Mouse (Mus musculus): ENCODE measurements around the gene Prox2. TPM values are rescaled to one million over a fixed set of nuclear protein-coding genes. Genes with fewer than 3 reads are reported as not detected.

Gene Prox2
- total RNA-seq, 2 experiments from 2014 or later, result 1.0 to 1.2 TPM

DNA sequence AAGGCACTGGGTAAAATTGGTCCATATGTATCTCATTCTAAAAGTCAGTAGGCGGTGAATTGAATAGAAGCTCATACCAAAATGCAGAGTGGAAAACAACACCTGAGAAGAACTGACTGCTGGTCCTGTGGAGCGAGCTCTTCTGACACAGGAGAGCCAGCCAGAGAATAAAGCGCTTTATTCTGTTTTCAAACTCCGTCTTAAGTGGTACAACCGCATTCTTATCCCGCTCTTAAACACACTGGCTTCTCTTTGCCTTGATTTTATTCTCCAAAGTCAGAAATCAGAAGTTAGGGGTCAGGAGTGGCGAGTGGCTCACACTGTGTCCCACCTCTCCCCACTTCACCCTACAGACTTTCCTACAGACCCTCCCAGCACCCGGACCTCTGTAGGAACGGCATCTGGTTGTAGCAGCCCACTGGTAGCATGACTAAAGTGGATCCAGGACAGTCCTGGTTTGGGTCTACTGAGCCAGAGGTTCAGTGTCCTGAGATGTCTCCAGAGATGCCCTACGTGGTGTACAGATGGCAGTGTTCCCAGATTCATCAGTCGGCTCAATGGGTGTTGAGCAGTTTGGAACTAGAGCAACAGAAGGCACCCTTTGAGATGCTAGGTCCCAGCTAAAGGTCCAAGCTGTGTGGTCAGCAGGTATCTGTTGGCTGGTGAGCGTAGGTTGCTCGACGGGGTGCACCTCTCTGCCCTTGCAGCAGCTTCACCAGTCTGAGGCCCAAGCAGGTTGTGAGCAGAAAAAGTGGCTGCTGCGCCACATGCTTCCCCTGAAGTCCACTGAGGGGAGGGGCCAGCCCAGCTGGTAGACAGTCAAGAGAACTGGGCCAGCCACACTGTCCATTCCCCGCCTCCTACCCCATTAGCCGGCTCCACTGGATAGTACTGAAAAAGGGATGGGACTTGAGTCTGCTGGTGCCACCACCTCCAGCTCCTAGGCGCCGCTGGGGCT lies 25.2 kb upstream of the Prox2 start:
- intact Hi-C loops (cut with DNase I), result no loop called here
- DNase-seq (ENCODE audit: low spot score in 2 of 2), result no peak

DNA sequence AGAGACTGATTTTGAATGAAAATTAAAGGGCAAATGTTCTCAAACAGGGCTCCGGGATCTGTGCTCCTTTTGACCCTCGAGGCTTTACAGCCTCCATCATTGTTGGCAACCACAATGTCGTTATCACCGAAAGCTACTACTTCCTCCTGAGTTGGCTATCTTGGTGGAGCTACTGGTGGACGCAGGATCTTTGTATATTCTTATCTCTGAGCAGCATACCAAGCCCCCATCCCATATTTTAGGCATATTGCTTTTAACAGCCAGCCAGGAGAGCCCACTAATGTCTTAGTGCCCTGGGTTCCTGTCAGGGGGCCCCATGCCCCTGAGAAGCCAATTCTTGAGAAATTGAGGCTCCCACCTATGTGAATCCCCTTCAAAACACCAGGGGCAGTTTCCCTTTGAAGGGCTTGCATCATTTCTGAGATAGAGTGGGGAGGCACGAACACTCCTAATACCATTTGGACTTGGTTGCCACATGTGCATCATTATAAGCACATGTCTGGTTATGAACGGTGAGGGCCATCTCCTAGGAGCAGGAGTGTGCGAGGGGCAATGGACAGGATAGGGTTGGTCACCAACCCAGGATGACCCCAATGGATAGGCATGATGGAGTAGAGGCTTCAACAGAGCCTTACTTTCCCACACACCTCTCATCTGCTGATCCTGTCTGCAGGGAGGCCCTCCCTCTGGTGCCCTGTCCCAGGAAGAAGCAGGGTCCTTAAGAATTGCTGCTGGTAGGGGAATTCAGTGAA lies 23.7 kb upstream of the Prox2 start:
- intact Hi-C loops (cut with DNase I), result no loop called here
- DNase-seq (ENCODE audit: low spot score in 2 of 2), result no peak

DNA sequence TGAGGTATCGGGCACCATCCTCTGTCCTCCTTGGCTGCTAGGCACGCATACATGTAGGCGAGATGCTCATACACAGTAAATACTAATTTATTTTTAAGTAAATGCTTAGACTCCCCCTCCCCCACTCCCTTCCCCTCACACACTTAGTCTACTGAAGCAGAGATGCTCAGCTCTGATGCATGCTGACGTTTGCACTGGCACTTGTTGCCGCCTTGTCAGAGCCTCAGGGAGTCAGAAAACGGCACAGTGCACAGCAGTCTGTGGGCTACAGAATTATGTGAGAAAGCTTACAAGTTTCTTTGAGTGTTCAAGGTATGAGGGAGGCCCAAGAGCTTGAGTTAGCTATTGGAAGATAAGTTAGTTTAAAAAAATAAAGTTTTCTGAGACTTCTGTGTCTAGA lies 20.8 kb upstream of the Prox2 start:
- intact Hi-C loops (cut with DNase I), result no loop called here
- no peak for DNase-seq (ENCODE audit: low spot score in 2 of 2)

DNA sequence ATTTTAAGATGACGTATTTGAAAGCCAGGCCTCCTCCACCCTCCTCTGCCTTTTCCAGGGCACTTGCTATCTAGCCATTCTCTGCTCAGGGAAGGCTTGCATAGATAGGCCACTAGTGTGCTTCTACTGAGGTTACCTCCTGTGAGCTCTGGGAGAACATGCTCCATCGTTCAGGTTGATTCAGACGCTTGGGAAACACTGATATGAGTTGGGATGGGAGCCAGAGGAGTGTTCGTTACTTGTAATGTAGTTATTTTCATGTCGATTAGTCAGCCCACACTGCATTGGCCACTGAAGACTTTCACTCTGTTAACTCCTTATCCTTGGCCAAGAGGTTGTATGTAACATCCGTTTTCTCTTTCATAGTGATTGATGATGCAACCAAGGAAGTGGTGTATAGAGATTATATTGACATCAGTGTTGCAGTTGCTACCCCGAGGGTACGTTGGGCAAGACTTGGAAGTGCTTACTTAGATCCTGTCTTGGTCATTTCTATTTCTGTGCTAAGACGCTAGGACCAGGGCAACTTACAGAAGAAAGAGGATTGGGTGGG lies 18.9 kb upstream of the Prox2 start:
- intact Hi-C loops (cut with DNase I), result no loop called here
- DNase-seq (ENCODE audit: low spot score in 2 of 2), result no peak

DNA sequence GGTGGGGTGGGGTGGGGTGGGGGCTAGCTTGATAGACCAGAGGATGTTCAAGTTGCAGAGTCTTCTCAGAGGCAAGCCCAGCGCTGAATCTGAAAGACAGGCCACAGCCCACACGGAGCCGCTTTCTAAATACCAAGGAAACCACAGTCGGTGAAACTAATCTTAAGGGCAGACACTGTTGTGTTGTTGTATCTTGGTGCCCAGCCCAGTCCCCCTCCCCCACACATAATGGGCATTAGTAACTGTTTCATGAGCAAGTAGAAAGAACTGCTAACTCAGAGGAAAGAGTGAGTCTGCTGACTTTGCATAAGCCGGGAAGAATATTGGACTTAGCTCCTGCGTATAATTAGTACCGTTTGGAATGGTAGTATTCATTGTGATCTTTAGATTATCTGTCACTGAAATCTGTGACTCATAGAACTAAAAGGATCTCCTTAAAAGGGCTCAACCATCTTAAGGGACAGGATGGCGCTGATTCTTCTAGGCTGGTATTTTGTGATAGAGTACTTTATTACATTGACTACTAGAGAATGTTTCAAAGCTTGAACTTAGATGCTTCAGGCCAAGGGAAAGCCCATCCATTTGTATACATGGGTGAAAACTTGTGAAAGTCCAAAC lies 16.5 kb upstream of the Prox2 start:
- intact Hi-C loops (cut with DNase I), result no loop called here
- DNase-seq (ENCODE audit: low spot score in 2 of 2), result no peak

DNA sequence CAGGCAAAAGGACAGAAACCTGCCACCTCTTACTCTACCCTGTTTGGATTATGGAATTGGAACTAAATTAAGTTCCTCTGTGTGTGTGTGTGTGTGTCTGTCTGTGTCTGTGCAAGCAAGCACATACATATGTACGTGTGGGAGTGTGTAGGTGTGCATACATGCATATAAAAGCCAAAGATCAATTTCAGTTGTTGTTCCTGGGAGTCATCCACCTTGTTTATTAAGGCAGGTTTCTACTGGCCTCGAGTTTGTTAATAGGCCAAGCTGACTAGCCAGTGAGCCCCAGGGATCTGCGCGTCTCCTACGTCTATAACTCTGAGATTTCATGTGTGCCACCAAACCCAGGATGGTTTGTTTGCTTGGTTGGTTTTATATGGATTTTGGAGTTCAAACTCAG lies 14.2 kb upstream of the Prox2 start:
- intact Hi-C loops (cut with DNase I), result no loop called here
- DNase-seq (ENCODE audit: low spot score in 2 of 2), result no peak

DNA sequence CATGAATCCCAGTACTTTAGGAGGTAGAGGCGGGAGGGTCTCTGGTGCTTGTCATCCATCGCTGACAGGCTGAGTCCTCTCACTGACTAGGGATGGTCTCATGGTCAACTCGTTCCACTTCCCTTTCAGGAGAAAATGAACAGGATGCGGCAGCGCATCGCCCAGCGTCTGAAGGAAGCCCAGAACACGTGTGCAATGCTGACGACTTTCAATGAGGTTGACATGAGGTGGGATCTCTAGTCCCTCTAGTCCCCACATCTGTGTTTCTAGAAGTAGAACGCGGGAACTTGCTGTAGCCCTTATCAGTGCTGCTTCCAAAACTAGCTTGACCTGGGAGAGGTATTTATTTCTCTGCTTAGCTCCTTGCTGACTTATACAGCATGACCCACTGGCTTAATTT lies 13.1 kb upstream of the Prox2 start:
- no peak for DNase-seq (ENCODE audit: low spot score in 2 of 2)

DNA sequence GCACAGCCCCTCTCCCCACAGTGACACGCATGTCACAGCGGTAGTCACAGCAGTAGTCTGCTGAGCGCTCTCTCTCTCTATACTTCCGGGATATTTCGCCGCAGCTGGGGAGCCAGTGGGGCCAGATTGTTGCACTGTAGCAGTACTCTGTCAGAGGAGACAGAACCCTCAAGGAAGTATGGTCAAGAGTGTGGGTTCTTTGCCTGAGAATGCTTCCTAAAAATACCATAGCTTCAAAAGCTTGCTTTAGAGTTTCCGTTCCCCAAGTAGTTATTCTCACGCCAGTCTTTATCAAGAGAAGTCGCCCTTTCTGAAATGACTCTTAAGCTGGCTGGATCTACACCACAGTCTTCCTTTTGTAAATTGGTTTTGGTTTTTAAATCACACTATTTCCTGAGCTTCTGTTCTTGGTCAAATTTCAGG lies 12.6 kb upstream of the Prox2 start:
- DNase-seq (ENCODE audit: low spot score in 2 of 2), result no peak
- intact Hi-C loops (cut with DNase I), result no loop called here

More for the DNA sequence above, 13.1 kb upstream of the Prox2 start:
- intact Hi-C loops (cut with DNase I), result no loop called here

DNA sequence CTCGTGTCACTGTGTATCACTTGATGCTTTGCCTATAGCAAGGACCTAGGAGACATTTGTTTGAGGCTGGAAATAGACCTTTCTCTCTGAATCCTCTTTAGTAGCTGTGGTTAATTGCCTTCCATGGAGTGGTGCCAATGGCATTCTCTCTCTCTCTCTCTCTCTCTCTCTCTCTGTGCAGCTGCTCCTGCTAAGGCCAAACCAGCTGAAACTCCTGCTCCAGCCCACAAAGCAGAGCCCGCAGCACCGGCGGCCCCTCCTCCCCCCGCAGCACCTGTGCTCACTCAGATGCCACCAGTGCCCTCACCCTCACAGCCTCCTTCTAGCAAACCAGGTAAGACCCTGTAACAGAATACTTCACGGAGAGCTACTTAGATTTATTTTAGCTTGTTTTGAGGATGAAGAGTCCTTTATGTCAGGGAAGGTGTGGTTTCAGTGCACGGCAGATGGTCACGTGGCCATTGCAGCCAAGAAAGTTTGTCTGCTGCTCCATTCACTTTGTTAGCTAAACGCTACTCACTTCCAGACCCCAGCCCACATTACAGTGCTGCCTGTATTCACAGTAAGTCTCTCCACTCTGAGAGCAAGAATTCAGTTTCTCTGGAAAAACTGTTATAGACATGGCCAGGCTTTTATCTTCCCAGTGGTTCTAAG lies 11.4 kb upstream of the Prox2 start:
- DNase-seq (ENCODE audit: low spot score in 2 of 2), result no peak
- intact Hi-C loops (cut with DNase I), result no loop called here

DNA sequence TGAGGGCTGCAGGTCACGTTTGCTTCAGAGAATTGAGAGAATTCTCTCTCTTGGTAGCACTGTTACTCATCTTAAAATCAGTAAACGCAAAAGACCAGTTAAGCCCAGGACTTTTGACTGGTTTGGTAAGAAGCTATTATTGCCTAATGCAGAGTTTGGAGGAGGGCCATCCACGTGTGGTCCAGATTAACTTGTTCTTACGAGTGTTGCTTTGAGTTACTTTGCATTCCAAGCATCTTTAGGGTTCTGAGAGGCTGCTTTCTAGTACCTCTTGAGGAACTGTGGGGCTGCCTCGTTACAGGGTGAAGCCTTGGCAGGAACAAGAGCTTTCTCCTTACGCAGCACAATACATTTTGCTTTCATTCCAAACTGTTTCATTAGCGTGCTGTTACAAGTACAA lies 5.1 kb upstream of the Prox2 start:
- intact Hi-C loops (cut with DNase I), result no loop called here
- no peak for DNase-seq (ENCODE audit: low spot score in 2 of 2)

DNA sequence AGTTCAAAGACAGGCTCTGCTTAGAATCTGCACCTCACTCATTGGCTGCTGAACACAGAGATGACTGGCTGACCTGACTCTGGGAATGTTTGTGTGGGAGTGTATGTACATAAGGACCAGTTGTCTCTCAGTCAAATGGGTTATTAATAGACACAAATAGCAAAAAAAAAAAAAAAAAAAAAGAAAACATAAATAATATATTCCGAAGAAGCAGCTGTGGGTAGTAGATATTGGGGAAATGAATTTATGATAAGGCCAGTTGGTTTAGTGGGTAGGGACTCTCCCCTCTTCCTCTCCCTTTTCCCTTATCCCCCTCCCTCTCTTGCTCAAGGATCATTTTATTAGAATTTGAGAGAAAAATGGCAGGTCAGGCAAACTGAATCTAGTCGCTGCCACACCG lies 3.4 kb upstream of the Prox2 start:
- intact Hi-C loops (cut with DNase I), result no loop called here
- no peak for DNase-seq (ENCODE audit: low spot score in 2 of 2)

DNA sequence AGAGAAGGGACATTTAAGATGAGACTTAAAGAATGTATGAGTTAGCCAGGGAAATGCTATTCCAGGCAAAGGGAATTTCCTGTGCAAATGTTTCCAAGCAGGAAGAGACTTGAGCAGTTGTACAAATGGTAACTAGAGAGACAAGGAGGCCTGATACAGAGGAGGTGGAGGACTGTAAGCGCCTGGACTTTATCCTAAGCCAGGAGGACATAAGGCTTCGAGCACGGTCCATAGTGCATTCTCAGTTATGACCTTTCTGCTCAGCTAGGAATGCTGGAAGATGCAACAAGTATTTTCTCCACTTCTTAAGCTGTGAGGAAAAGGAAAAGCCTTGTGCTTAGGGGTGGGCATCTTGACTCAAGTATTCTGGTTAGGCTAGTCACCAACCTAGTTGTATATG lies 2.8 kb upstream of the Prox2 start:
- intact Hi-C loops (cut with DNase I), result no loop called here
- no peak for DNase-seq (ENCODE audit: low spot score in 2 of 2)

DNA sequence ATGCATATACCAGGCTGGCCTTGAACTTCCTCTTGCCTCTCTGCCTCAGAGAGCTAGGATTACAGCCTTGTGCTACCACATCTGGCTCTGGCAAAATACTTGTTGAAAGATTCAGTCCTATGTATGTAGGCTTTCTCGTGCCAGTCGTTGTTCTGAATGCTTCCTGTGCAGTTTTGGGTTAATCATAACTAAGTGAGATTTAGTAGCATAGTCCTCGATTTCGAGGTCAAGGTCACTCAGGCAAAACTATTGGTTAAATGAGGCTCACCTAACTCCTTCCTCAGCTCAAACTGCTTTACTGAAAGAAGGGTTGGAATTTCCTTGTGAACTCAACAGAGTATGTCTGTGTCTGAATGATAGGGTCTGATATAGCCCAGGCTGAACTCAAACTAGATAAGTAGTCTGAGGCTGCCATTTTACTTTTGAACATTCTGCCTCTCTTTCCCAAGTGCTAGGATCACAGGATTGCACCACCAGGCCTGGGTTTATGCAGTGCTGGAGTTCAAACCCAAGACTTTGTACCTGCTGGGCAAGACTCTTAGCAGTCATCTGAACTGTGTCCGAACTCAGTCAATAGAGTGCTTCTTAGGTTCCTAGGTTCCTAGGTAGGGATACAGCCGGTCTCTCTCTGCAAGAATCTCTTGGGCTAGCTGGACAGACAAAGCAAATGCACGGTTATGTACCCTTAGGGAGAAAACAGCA lies 2.1 kb upstream of the Prox2 start:
- intact Hi-C loops (cut with DNase I), result no loop called here
- DNase-seq (ENCODE audit: low spot score in 2 of 2), result no peak

DNA sequence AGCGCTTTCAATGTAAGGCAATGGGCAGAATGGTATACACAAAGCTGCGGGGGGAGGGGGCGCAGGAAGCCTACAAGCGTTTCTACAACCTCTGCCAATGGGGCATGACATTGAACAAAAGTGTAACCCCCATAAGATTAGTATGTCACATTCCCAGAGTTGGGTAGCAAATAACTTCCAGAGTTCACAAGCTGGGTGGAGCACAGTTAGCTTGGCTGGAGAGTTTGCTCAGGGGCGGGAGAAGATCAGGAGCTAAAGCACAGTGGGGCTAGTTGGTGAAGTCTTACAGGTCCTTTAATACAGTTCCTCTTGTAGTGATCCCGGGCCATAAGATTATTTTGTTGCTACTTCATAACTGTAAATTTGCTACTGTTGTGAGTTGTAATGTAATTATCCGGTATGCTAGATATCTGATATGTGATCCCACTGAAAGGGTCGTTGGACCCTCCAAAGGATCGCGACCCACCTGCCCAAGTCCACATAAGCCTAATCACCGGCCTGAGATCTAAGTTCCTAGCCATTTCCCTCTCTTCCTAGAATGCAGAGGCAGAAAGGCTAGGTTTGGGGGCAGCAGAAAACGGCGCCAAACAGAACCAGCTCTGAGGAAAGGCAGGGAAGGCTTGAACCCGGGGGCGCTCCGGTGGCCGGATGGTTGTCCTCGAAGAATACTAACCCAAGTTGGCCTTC lies 405 bp downstream of the Prox2 start:
- no peak for DNase-seq (ENCODE audit: low spot score in 2 of 2)
- intact Hi-C loops (cut with DNase I), result no loop called here

DNA sequence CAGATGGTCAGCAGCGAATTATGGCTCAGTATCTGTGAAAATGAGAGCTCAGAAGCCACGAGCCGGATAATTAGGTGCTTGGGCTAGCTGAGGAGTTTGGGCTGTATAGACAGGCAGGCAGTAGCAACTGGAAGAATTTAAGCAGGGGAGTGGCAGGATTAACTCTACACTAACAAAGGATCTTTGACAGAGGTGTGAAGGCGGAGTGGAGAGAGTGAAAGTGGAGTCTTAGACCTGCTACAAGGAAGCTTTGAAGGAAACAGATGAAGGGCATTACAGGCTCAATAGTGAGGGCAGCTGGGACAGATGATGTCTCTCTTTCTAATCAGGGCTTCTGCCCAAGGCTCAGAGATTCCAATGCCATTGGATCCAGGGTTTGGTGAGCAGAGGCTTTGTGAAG lies 1.1 kb downstream of the Prox2 start:
- intact Hi-C loops (cut with DNase I), result no loop called here
- DNase-seq (ENCODE audit: low spot score in 2 of 2), result no peak

DNA sequence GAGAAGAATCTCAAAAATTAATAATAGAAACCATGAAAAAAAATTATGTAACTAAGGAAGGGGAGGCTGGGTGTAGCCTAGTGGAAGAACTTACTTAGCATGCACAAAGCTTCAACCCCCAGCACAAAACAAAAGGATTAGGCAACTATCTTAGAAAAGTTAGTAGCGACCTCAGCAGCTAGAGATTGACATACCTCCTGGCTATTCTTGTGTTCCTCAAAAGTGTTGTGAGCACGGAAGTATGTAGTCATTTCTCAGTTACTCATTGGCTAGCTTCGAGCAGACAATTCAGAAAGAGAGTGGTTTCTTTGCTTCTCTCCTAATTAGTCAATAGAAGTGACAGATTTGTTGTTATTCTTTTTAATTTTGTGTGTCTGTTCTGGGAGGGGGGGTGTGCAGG lies 1.9 kb downstream of the Prox2 start:
- intact Hi-C loops (cut with DNase I), result no loop called here
- DNase-seq (ENCODE audit: low spot score in 2 of 2), result no peak

DNA sequence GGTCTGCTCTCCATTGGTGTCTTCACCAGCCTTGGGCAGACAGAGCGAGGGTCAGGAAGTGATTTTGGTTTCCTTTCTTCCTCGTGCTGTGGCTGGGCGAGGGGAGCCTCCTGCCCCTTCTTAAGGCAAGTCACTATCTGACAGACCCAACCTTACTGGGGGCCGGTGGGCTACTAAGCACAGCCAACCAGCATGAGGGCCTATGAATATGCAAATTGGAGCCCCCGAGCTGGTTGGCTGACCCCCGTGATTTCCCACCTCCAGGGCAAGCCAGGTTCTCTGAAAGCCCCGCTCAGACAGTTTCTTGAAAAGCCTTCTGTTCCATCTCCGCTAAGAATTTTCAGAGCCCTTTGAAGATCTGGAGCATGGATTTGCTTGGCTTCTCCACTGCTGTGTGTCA lies 4.3 kb downstream of the Prox2 start:
- intact Hi-C loops (cut with DNase I), result no loop called here
- DNase-seq (ENCODE audit: low spot score in 2 of 2), result no peak

DNA sequence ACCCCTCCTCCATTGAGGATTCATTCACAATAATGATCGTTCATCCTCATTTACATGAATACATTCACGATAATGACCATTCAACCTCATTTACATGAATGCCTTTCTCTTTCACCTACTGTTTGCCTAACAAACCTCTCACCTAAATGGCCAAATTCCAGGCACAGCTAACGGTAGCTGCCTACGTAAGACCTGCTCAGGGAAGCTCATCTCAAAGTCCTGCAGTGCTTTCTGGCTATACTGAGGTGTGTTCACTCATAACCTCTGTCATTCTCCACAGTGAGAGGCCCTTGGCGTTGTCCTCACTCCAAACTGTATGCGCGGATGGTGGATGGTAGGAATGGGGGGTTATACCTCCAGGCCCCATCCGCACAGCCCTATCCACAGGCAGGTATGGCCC lies 5.8 kb downstream of the Prox2 start:
- intact Hi-C loops (cut with DNase I), result no loop called here
- DNase-seq (ENCODE audit: low spot score in 2 of 2), result no peak

DNA sequence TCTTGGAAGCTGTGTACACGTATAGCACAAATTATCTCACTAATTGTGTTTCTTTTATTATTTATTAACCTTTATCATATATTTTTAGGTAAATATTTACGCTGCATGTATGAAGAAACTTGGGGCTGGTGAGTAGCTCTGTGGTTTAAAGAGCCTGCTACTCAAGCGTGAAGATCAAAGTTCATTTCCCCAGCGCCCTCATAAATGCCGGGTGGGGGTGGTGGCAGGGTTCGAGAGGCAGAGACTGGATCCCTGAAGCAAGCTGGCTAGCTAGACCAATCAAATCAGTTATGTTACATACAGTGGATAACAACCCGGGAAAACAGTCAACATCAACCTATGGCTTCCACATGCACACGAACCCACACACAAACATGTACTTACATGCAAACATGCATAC lies 7.5 kb downstream of the Prox2 start:
- no peak for DNase-seq (ENCODE audit: low spot score in 2 of 2)
- intact Hi-C loops (cut with DNase I), result no loop called here

All from left cerebral cortex, postnatal 14 days (tissue).